Mouse (Mus musculus) ES-Bruce4 (cell line): ENCODE measurements around the gene Fam71e2. TPM values are rescaled to one million over a fixed set of nuclear protein-coding genes. Genes with fewer than 3 reads are reported as not detected.
A peak's percentile ranks its signal among the peaks of the same experiment; 100 is the strongest.
"Not testable (repeated sequence)": the region's sequence is repeated elsewhere in the genome, so short reads cannot be mapped to it uniquely, and the experiment has no call there.

Experiments
- H3K27ac ChIP-seq: 2 replicates; pipeline ENCODE4 v1.5.1; 2012; ENCODE audit warnings: low read length, inconsistent platforms; ENCODE audit not compliant: insufficient read depth
- H3K27me3 ChIP-seq: 2 replicates; pipeline ENCODE4 v1.6.1; 2012; ENCODE audit warnings: mild to moderate bottlenecking, low read length, inconsistent platforms; ENCODE audit not compliant: control insufficient read depth, poor library complexity, insufficient read depth, severe bottlenecking
- H3K36me3 ChIP-seq: 2 replicates; pipeline ENCODE4 v1.6.1; 2012; ENCODE audit warnings: inconsistent platforms, mild to moderate bottlenecking, low read length, moderate library complexity; ENCODE audit not compliant: control insufficient read depth, poor library complexity, insufficient read depth, severe bottlenecking
- H3K4me1 ChIP-seq: one replicate; pipeline ENCODE4 v1.8.1; 2011; ENCODE audit warnings: low read length; ENCODE audit not compliant: control insufficient read depth, insufficient read depth
- H3K4me3 ChIP-seq: 2 replicates; pipeline ENCODE4 v1.5.1; 2011; ENCODE audit warnings: low read depth, mild to moderate bottlenecking, low read length
- H3K9ac ChIP-seq: 2 replicates; pipeline ENCODE4 v1.6.1; 2012; ENCODE audit warnings: low read depth, mild to moderate bottlenecking, inconsistent platforms; ENCODE audit not compliant: poor library complexity, severe bottlenecking
- H3K9me3 ChIP-seq: replicated peaks from 2 replicates; pipeline ENCODE4 v1.6.1; 2012; ENCODE audit warnings: mild to moderate bottlenecking, low read length, inconsistent platforms; ENCODE audit not compliant: control insufficient read depth, poor library complexity, insufficient read depth, severe bottlenecking
- CTCF ChIP-seq: IDR thresholded peaks from one replicate; pipeline ENCODE4 v1.8.1; 2011; ENCODE audit warnings: low read depth, low read length
- EP300 ChIP-seq: IDR thresholded peaks from 2 replicates; pipeline ENCODE4 v1.6.1; 2011; ENCODE audit warnings: low read depth, low read length; ENCODE audit not compliant: insufficient read depth
- POLR2A ChIP-seq: IDR thresholded peaks from one replicate; pipeline ENCODE4 v1.8.1; 2011; ENCODE audit warnings: low read length; ENCODE audit not compliant: insufficient read depth
- polyA plus RNA-seq: library from polyadenylated mRNA; stranded (reverse); fragments of >200 nt; gene quantifications from 2 replicates; pipeline ENCODE4 v1.2.4, GENCODE M21; 2011; ENCODE audit warnings: low read depth; ENCODE audit not compliant: missing spikeins, insufficient read depth, insufficient read length

Gene Fam71e2
- not detected in 2 replicates for polyA plus RNA-seq

GRCm38 (mm10) chr7:4771202-4771601 is at the start of gene Fam71e2:
Fam71e2 (minus strand) TSS chr7:4771302.
- TF ChIP-seq CTCF = no peak
- TF ChIP-seq POLR2A = no peak
- TF ChIP-seq EP300 = no peak
- H3K27ac ChIP-seq = no peak within 1 kb of the TSS
- no peaks in the 10 kb centered on the region for H3K9me3 ChIP-seq
- H3K27me3 ChIP-seq = no peaks in the 10 kb centered on the region
- no peaks in the 10 kb centered on the region for H3K4me1 ChIP-seq
- peak within 1 kb of the TSS; percentile 11; the same call in 1 of the 2 replicates for H3K4me3 ChIP-seq
- H3K9ac ChIP-seq = no peak within 1 kb of the TSS
- H3K36me3 ChIP-seq = no peaks in the 10 kb centered on the region

GRCm38 (mm10) chr7:4816559-4816958 is 45.5 kb upstream of the Fam71e2 start:
- TF ChIP-seq CTCF (no peak), POLR2A (no peak), EP300 (no peak)
- no peak overlapping the region for H3K9ac ChIP-seq

DNA sequence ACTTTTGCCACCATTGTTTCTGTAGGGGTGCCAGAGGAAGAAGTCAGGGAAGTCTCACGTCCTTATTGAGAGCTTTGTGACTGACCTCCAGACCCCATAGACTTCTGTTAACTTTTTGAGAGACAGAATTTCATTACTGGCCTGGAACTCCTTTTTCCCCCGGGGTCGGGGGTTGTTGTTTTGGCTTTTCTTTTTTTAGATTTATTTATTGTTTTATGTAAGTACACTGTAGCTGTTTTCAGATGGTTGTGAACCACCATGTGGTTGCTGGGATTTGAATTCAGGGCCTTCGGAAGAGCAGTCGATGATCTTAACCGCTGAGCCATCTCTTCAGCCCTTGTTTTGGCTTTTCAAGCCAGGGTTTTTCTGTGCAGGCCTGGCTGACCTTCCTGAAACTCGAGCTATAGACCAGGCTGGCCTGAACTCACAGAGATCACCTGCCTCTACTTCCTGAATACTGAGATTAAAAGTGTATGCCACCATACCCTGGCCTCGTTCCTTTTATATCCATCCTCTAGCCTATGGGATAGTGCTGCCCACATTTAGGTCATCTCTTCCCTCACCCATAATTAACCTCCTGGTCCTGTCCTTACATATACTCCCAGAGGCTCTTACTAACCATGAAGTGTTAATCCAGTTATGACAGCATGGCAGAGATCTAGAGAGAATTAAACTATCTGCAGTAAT is 42.1 kb upstream of the Fam71e2 start:
- Histone ChIP-seq H3K27me3 (no peaks in the 10 kb centered on the region), H3K9me3 (no peaks in the 10 kb centered on the region), H3K4me1 (no peaks in the 10 kb centered on the region), H3K36me3 (peaks cover 30% of the 10 kb centered on the region), H3K4me3 (peak overlapping the region; percentile 99), H3K9ac (peak overlapping the region; percentile 98), H3K27ac (peak overlapping the region; percentile 88)
- TF ChIP-seq EP300 (no peak), POLR2A (no peak), CTCF (no peak)

More at GRCm38 (mm10) chr7:4816559-4816958, 45.5 kb upstream of the Fam71e2 start:
- peaks cover 5% of the 10 kb centered on the region for H3K4me1 ChIP-seq
- no peaks in the 10 kb centered on the region for H3K27me3 ChIP-seq
- no peak overlapping the region for H3K4me3 ChIP-seq
- H3K27ac ChIP-seq = no peak overlapping the region
- 0 out of 2 replicates have a peak, but pooled peaks cover 2% of the 10 kb centered on the region for H3K36me3 ChIP-seq
- H3K9me3 ChIP-seq = no peaks in the 10 kb centered on the region

DNA sequence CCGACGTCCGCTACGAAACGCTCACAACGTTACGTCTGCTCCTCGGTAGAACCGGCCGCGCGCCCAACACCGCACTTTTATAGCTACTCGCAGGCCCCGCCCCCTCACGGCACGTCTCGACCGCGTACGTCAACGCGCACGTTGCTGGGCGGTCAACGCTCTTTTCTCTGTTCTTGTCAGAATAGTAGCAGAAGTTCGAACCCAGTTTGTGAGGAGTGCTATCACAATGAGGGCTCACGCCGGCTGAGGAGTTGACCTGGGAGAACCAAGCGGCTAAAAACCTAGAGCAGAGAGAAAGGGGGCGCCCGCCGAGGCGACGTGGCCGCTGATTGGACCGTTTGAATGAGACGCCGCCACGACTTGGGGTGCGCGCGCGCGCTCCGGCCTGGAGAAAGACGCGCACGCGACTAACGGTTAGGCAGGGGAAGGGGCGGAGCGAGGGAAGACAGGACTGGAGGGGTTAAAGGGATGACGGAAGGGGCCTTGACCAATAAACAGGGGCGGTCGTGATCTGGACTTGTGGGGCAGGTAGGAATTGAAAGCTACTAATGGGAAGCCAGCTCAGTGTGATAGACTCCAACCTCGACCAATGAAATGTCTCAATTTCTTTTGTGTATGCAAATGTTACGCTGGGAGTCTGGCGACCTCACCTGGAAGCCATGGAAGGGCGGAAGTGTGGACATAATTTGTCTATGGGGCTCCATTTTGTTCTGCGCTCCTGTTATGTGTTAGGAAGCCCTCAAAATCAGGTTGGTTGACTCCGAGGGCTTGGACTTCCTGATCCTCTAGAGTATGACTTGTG is 41.4 kb upstream of the Fam71e2 start, which contains the start of gene Ube2s:
Gene Ube2s (minus strand): TSS at position 288 of the 802 bp plus-strand sequence.
- TF ChIP-seq EP300 = no peak
- TF ChIP-seq CTCF = peak; percentile 1
- peak; percentile 58 for TF ChIP-seq POLR2A
- Histone ChIP-seq H3K27ac (peak within 1 kb of the TSS; percentile 88), H3K9ac (peak within 1 kb of the TSS; percentile 100)

DNA sequence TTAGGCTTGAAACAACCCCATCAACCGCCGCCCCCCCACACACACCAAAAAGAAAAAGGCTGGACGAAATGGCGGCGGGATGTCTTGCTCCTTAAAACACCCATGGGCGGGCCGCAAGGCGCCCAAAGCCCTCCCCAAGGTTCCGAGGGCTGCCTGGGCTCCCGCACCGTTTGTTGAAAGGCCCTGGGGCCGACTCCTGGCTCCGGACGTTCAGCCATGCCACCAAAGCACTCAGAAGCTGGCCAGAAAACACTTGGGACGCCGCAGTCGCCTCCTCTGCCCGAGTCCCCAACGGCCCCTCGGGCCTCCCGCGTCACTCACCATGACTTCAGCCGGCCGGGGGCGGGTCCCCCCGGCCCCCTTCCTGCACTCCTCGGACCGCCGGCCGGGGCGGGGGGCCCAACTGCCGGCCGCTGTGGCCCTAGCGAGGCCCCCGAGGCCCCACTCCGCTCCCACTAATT is 40.8 kb upstream of the Fam71e2 start:
- no peaks in the 10 kb centered on the region for H3K9me3 ChIP-seq
- no peaks in the 10 kb centered on the region for H3K27me3 ChIP-seq
- TF ChIP-seq CTCF (no peak), EP300 (no peak), POLR2A (no peak)
- H3K4me3 ChIP-seq = peak overlapping the region; percentile 82
- H3K36me3 ChIP-seq = peaks cover 40% of the 10 kb centered on the region
- peak overlapping the region; percentile 100 for H3K9ac ChIP-seq
- H3K27ac ChIP-seq = 0 out of 2 replicates have a peak overlapping the region, but pooled peaks have one; percentile 0
- no peaks in the 10 kb centered on the region for H3K4me1 ChIP-seq

More for the DNA sequence above, 41.4 kb upstream of the Fam71e2 start, which contains the start of gene Ube2s:
- no peaks in the 10 kb centered on the region for H3K4me1 ChIP-seq
- no peaks in the 10 kb centered on the region for H3K27me3 ChIP-seq
- H3K9me3 ChIP-seq = no peaks in the 10 kb centered on the region
- H3K4me3 ChIP-seq = peak within 1 kb of the TSS; percentile 99
- H3K36me3 ChIP-seq = peaks cover 34% of the 10 kb centered on the region

- H3K27me3 ChIP-seq, H3K27ac ChIP-seq, H3K4me1 ChIP-seq, H3K9me3 ChIP-seq: not testable (repeated sequence)
- Histone ChIP-seq H3K9ac (peak overlapping the region; percentile 100), H3K4me3 (peak overlapping the region; percentile 82), H3K36me3 (peaks cover 48% of the 10 kb centered on the region)
These were observed 40.0 kb upstream of the Fam71e2 start for GRCm38 (mm10) chr7:4811131-4811530.
